Mouse (Mus musculus) urinary bladder, adult 2 months (tissue): ENCODE results near the gene Ank2. TPM values are rescaled to one million over a fixed set of nuclear protein-coding genes. Genes with fewer than 3 reads are reported as not detected.

Experiments used
- DNase-seq: peaks from one replicate; pipeline ENCODE4 v3.0.0; 2022; ENCODE audit warnings: low spot score
- polyA plus RNA-seq: library from polyadenylated mRNA; depleted of rRNA; stranded (reverse); fragments of >200 nt; gene quantifications from 2 replicates; pipeline ENCODE4 v1.2.3, GENCODE M21; 2012

Gene Ank2
- polyA plus RNA-seq, 1 experiment, result 7.9 TPM

- peak; percentile 36 for DNase-seq
Measured at GRCm38 (mm10) chr3:126978768-126979410, 520.3 kb downstream of the Ank2 start.

- DNase-seq, result no peak
Measured at GRCm38 (mm10) chr3:126977399-126977798, 521.8 kb downstream of the Ank2 start.

- no peak for DNase-seq
Measured at GRCm38 (mm10) chr3:126976793-126977192, 522.4 kb downstream of the Ank2 start.

GRCm38 (mm10) chr3:126975409-126975808, 523.7 kb downstream of the Ank2 start:
- DNase-seq, result no peak

GRCm38 (mm10) chr3:126973551-126973950, 525.6 kb downstream of the Ank2 start:
- DNase-seq, result no peak

- DNase-seq, result no peak
Measured at GRCm38 (mm10) chr3:126971531-126971930, 527.6 kb downstream of the Ank2 start.

- DNase-seq, result no peak
Measured at GRCm38 (mm10) chr3:126968721-126969120, 530.4 kb downstream of the Ank2 start.

- no peak for DNase-seq
Measured at GRCm38 (mm10) chr3:126965767-126966166, 533.4 kb downstream of the Ank2 start.

- DNase-seq, result no peak
Measured at GRCm38 (mm10) chr3:126962326-126962725, 536.8 kb downstream of the Ank2 start.

- no peak for DNase-seq
Measured at GRCm38 (mm10) chr3:126952698-126953097, 546.5 kb downstream of the Ank2 start.

- no peak for DNase-seq
Measured at GRCm38 (mm10) chr3:126946591-126946990, 552.6 kb downstream of the Ank2 start.

- no peak for DNase-seq
Measured at GRCm38 (mm10) chr3:126944838-126945237, 554.3 kb downstream of the Ank2 start.

GRCm38 (mm10) chr3:126944081-126944480, 555.1 kb downstream of the Ank2 start:
- DNase-seq, result no peak

GRCm38 (mm10) chr3:126940452-126940851, 558.7 kb downstream of the Ank2 start:
- DNase-seq, result no peak

- DNase-seq, result no peak
Measured at GRCm38 (mm10) chr3:126931884-126932506, 567.2 kb downstream of the Ank2 start.

GRCm38 (mm10) chr3:126923575-126924382, 575.4 kb downstream of the Ank2 start:
- DNase-seq, result no peak

- no peak for DNase-seq
Measured at GRCm38 (mm10) chr3:126921941-126922340, 577.2 kb downstream of the Ank2 start.

- no peak for DNase-seq
Measured at GRCm38 (mm10) chr3:126920296-126920695, 578.9 kb downstream of the Ank2 start.

- no peak for DNase-seq
Measured at GRCm38 (mm10) chr3:126918805-126919473, 580.2 kb downstream of the Ank2 start.

- no peak for DNase-seq
Measured at GRCm38 (mm10) chr3:126916381-126916780, 582.8 kb downstream of the Ank2 start.

- no peak for DNase-seq
Measured at GRCm38 (mm10) chr3:126903543-126903942, 595.6 kb downstream of the Ank2 start.

GRCm38 (mm10) chr3:126886644-126887043, 612.5 kb downstream of the Ank2 start:
- DNase-seq, result no peak
